Mouse (Mus musculus) adrenal gland, adult 18-20 months (tissue): ENCODE results near the gene Gm21093. TPM values are rescaled to one million over a fixed set of nuclear protein-coding genes. Genes with fewer than 3 reads are reported as not detected.
"Not testable (repeated sequence)": the region's sequence is repeated elsewhere in the genome, so short reads cannot be mapped to it uniquely, and the experiment has no call there.

Experiments
- DNase-seq, 2 experiments: peaks; one replicate each; pipeline ENCODE4 v3.0.0; 2021 to 2022; ENCODE audit warnings: low spot score in 2 of 2
- long read RNA-seq, 2 experiments: library from polyadenylated mRNA; stranded (forward); transcript quantifications; one replicate each; pipeline ENCODE4 v2.0.0; 2021
- total RNA-seq, 2 experiments: library from RNA; stranded (reverse); gene quantifications; 1 replicate in 1 of 2; 2 replicates in 1 of 2; pipeline ENCODE4 v1.2.3; 2021

Gene Gm21093
- not detected for total RNA-seq
- long read RNA-seq, experiment 1: 0 reads
- long read RNA-seq, experiment 2: 0 reads

DNA sequence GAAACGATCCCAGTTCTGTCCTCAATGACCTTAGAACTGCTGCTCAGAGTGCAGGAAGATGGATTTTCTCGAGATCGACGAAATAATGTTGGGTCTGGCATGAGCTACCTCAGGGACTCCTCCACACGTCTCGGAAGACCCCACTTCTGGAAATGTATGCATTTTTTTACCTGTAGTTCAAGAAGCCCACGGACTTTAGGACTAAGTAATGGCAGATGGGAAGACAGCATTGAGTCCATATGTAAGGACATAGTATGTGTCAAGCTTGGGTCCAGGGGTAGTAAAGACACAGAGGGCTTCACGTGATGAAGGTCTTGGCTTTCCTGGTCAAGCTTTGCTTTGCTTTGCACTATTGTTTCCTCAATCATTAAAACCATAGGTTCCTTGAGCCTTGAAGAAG is at the start of gene Gm21093:
Gene Gm21093, minus strand, starts transcription at position 101 of the 400 bp plus-strand sequence.
- DNase-seq: not testable (repeated sequence)

Other genes starting within 250 kb of the Gm21093 start
- not detected for gene Gm21541, start 131.1 kb downstream of the Gm21093 start, total RNA-seq
- 1 to 10 TPM; 4.6 to 6.3 TPM for gene Gm20878, start 93.2 kb downstream of the Gm21093 start, total RNA-seq
- gene Fam205a4, start 68.7 kb downstream of the Gm21093 start, total RNA-seq: 1 to 10 TPM; 1.0 to 1.1 TPM
- gene Gm3893, start 56.5 kb upstream of the Gm21093 start, total RNA-seq: not detected
- gene Gm13304, start 80.1 kb upstream of the Gm21093 start, total RNA-seq: 1 to 10 TPM; 2.0 to 5.4 TPM
- 10 to 100 TPM in 1 of 2 experiments, not detected in 1; 11.4 TPM for gene Gm13306, start 118.7 kb upstream of the Gm21093 start, total RNA-seq
- gene Gm13305, start 133.9 kb upstream of the Gm21093 start, total RNA-seq: 1 to 10 TPM in 1 of 2 experiments, not detected in 1; 1.6 TPM
- under 1 TPM; 0.35 to 0.73 TPM for gene Gm10600, start 205.9 kb upstream of the Gm21093 start, total RNA-seq
- gene Ccl21b, start 221.0 kb upstream of the Gm21093 start, total RNA-seq: not detected